Mouse (Mus musculus) intestine, embryonic 14.5 days (tissue): Measurements from ENCODE around the gene Celf6. TPM values are rescaled to one million over a fixed set of nuclear protein-coding genes. Genes with fewer than 3 reads are reported as not detected.

Source experiments
- ATAC-seq: fragments of 200-750 bp; cut with Nextera tagmentation; replicated peaks from 2 replicates; pipeline ENCODE4 v1.8.0; 2017; ENCODE audit warnings: low read depth, moderate number of reproducible peaks, moderate TSS enrichment, moderate library complexity; ENCODE audit not compliant: low FRiP score, low TSS enrichment
- DNase-seq: peaks from one replicate; pipeline ENCODE4 v3.0.0-alpha.2; 2018; ENCODE audit warnings: low spot score
- H3K27ac ChIP-seq: fragments of 300-500 bp; sonication (generic); 2 replicates; pipeline ENCODE4 v1.5.1; 2014; ENCODE audit warnings: low read depth, mild to moderate bottlenecking, control low read depth
- H3K27me3 ChIP-seq: fragments of 300-500 bp; sonication (generic); replicated peaks from 2 replicates; pipeline ENCODE4 v1.6.1; 2014; ENCODE audit warnings: low read length, control low read depth; ENCODE audit not compliant: control insufficient read depth, insufficient read depth
- H3K36me3 ChIP-seq: fragments of 300-500 bp; sonication (generic); 2 replicates; pipeline ENCODE4 v1.6.1; 2014; ENCODE audit warnings: low read length, control low read depth; ENCODE audit not compliant: control insufficient read depth, insufficient read depth
- H3K4me1 ChIP-seq: fragments of 300-500 bp; sonication (generic); replicated peaks from 2 replicates; pipeline ENCODE4 v1.6.1; 2014; ENCODE audit warnings: low read length, control low read depth, mixed read lengths; ENCODE audit not compliant: control insufficient read depth, insufficient read depth
- H3K4me2 ChIP-seq: fragments of 300-500 bp; sonication (generic); 2 replicates; pipeline ENCODE4 v1.6.1; 2014; ENCODE audit warnings: low read length
- H3K4me3 ChIP-seq: fragments of 300-500 bp; sonication (generic); 2 replicates; pipeline ENCODE4 v1.5.1; 2014; ENCODE audit warnings: low read depth, low read length, control low read depth, mixed read lengths
- H3K9ac ChIP-seq: fragments of 300-500 bp; sonication (generic); 2 replicates; pipeline ENCODE4 v1.6.1; 2014; ENCODE audit warnings: mild to moderate bottlenecking, low read length
- H3K9me3 ChIP-seq: fragments of 300-500 bp; sonication (generic); 2 replicates; pipeline ENCODE4 v1.6.1; 2016; ENCODE audit warnings: low read length, control low read depth; ENCODE audit not compliant: control insufficient read depth
- WGBS: fragments of 180-500 bp; shearing (Covaris S2); extraction: QIAGEN DNeasy Blood & Tissue Kit; methylation state at CpG from one replicate; pipeline ENCODE4 v1.1.7; 2014; 5-methylcytosine and 5-hydroxymethylcytosine counted together
- polyA plus RNA-seq: library from polyadenylated mRNA; unstranded; fragments of >200 nt; fragmentation: Nextera tagmentation; extraction: Ambion mirVana; gene quantifications from 2 replicates; pipeline ENCODE4 v1.2.1, GENCODE M21; 2014

Celf6 gene
- polyA plus RNA-seq, 1 experiment from 2014 or later: 3.3 TPM

DNA sequence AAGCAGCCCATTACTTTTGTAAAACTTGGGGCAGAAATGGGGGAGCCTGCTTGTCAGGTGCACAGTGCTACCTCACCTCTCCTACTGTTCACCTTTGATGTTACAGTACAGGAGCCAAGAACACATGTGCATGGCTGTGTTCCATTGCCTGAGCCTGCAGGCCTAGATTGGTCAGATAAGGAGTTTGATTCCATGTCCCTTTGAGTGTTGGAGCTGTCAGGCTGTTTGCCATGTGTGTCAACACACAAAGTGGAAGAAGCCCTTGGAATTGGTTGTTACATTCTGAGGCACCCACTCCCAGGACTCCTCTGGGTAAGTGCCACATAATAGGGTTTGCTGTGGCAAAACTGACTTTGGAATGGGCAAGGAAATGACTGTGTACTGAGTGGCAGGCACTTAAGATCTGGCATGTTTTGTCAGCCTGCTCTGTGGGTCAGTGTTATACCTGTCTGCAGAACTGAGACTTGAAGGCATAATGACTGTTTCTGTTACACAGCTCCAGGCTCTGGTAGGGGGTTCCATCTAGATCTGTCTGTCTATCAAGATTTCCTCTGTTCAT lies 34.9 kb upstream of the Celf6 start:
- no peak for DNase-seq
- no peak overlapping the region for H3K4me3 ChIP-seq
- no peak overlapping the region for H3K4me2 ChIP-seq
- peaks cover 12% of the 10 kb centered on the region for H3K4me1 ChIP-seq
- H3K9ac ChIP-seq: no peak overlapping the region
- H3K27ac ChIP-seq: no peak overlapping the region
- no peaks in the 10 kb centered on the region for H3K36me3 ChIP-seq
- H3K9me3 ChIP-seq: no peaks in the 10 kb centered on the region
- ATAC-seq: no peak
- no peaks in the 10 kb centered on the region for H3K27me3 ChIP-seq

- DNase-seq: no peak
- H3K4me1 ChIP-seq: peaks cover 8% of the 10 kb centered on the region
- no peak overlapping the region for H3K4me2 ChIP-seq
- no peaks in the 10 kb centered on the region for H3K27me3 ChIP-seq
- H3K9me3 ChIP-seq: no peaks in the 10 kb centered on the region
- no peak overlapping the region for H3K9ac ChIP-seq
- WGBS: 81% methylated on average over 5 of the region's 5 CpGs
- H3K27ac ChIP-seq: no peak overlapping the region
- no peaks in the 10 kb centered on the region for H3K36me3 ChIP-seq
- no peak for ATAC-seq
- no peak overlapping the region for H3K4me3 ChIP-seq
These were observed 33.0 kb upstream of the Celf6 start for GRCm38 (mm10) chr9:59544739-59545138.

- Histone ChIP-seq H3K4me3 (no peak overlapping the region), H3K9ac (no peak overlapping the region), H3K4me2 (no peak overlapping the region), H3K36me3 (0 out of 2 replicates have a peak, but pooled peaks cover 4% of the 10 kb centered on the region), H3K27ac (no peak overlapping the region), H3K4me1 (no peaks in the 10 kb centered on the region), H3K9me3 (no peaks in the 10 kb centered on the region), H3K27me3 (no peaks in the 10 kb centered on the region)
- ATAC-seq (no peak), DNase-seq (no peak)
- WGBS: 80% methylated on average over 1 of the region's 1 CpGs
These were observed 29.8 kb upstream of the Celf6 start for GRCm38 (mm10) chr9:59547869-59548268.

DNA sequence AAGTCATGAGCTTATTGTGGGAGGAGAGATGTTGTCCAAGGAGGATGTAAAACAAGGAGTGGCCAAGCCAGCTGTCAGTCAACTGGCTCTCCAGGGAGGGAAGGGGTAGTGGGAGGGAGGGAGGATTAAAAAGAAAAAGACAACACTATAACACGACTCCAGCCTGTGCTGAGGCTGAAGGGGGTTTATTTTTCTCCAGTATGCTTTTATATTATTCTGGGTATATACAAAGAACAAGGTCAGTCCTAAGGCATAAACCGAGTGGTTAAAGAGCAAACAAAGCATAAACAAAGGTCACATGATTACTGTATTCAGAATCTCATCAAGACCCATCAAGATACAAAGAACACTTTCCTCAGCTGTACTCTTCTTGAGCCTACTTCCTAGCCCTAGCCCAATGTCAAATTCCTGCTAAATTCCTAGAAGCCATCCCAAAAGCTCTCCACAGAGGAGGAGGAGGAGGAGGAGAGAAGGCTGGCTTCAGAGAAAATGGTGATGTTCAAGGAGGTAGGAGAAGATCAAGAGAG lies 28.7 kb upstream of the Celf6 start:
- 71% methylated on average over 2 of the region's 2 CpGs for WGBS

DNA sequence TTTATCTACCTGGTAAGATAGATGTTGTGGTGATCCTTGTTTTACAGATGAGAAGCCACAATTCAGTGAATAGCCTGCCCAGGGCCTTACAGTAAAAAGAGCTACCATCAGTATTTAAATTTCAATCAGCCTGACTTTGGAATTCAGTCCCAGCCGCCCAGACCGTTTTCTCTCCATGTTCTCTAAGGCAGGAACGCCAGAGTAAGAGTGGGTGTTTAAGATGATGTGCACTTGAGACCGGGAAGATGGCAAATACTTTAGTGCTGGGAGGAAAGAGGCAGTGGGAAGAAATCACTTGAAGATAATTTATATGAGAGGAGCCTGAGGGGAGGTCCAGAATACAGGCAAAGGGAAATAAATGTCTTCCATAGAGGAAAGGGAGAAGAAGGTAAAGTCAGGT lies 27.6 kb upstream of the Celf6 start:
- WGBS: 82% methylated on average over 4 of the region's 4 CpGs
- Histone ChIP-seq H3K27ac (no peak overlapping the region), H3K27me3 (no peaks in the 10 kb centered on the region), H3K9me3 (no peaks in the 10 kb centered on the region), H3K4me2 (no peak overlapping the region), H3K36me3 (peaks cover 9% of the 10 kb centered on the region), H3K9ac (no peak overlapping the region), H3K4me1 (no peaks in the 10 kb centered on the region), H3K4me3 (no peak overlapping the region)
- no peak for ATAC-seq
- DNase-seq: no peak

More for the DNA sequence above, 28.7 kb upstream of the Celf6 start:
- Histone ChIP-seq H3K4me3 (no peak overlapping the region), H3K4me1 (no peaks in the 10 kb centered on the region), H3K27ac (no peak overlapping the region), H3K36me3 (0 out of 2 replicates have a peak, but pooled peaks cover 4% of the 10 kb centered on the region), H3K4me2 (no peak overlapping the region), H3K9me3 (no peaks in the 10 kb centered on the region), H3K27me3 (no peaks in the 10 kb centered on the region), H3K9ac (no peak overlapping the region)
- ATAC-seq (no peak), DNase-seq (no peak)

- no peak for DNase-seq
- H3K36me3 ChIP-seq: peaks cover 15% of the 10 kb centered on the region
- no peak for ATAC-seq
- no peak overlapping the region for H3K4me2 ChIP-seq
- no peak overlapping the region for H3K4me3 ChIP-seq
- no peak overlapping the region for H3K27ac ChIP-seq
- H3K4me1 ChIP-seq: no peaks in the 10 kb centered on the region
- no peaks in the 10 kb centered on the region for H3K9me3 ChIP-seq
- no peaks in the 10 kb centered on the region for H3K27me3 ChIP-seq
- WGBS: 77% methylated on average over 5 of the region's 5 CpGs
- H3K9ac ChIP-seq: no peak overlapping the region
These were observed 26.7 kb upstream of the Celf6 start for GRCm38 (mm10) chr9:59551017-59551416.

GRCm38 (mm10) chr9:59551620-59552031 lies 26.1 kb upstream of the Celf6 start:
- Histone ChIP-seq H3K4me2 (no peak overlapping the region), H3K4me3 (no peak overlapping the region), H3K9ac (no peak overlapping the region), H3K27ac (no peak overlapping the region), H3K9me3 (no peaks in the 10 kb centered on the region), H3K36me3 (peaks cover 18% of the 10 kb centered on the region), H3K27me3 (no peaks in the 10 kb centered on the region), H3K4me1 (no peaks in the 10 kb centered on the region)
- no peak for ATAC-seq
- no peak for DNase-seq
- 69% methylated on average over 3 of the region's 3 CpGs for WGBS

DNA sequence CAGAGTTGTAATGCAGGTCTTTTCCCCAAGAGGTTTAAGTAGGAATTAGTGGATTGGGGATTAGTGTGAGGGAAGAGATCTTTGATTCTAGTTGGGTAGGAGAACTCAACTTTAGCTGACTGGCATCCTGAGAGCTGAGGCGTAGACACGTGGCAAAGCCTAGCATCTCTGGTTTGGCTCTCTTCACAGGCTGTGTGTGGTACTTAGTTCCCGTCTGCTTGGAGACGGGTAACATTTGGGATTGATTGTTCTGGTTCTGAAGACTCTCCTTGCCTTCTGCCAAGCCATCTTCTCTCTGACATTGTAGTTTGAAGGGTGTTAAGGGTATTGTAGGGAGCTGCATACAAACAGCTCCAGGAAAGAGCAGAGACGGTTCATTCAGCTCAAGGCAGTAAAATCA lies 25.1 kb upstream of the Celf6 start:
- DNase-seq: no peak
- Histone ChIP-seq H3K4me1 (no peaks in the 10 kb centered on the region), H3K27me3 (no peaks in the 10 kb centered on the region), H3K36me3 (peaks cover 20% of the 10 kb centered on the region), H3K4me3 (no peak overlapping the region), H3K27ac (no peak overlapping the region), H3K4me2 (no peak overlapping the region), H3K9me3 (no peaks in the 10 kb centered on the region), H3K9ac (no peak overlapping the region)
- ATAC-seq: no peak
- WGBS: 87% methylated on average over 5 of the region's 5 CpGs

DNA sequence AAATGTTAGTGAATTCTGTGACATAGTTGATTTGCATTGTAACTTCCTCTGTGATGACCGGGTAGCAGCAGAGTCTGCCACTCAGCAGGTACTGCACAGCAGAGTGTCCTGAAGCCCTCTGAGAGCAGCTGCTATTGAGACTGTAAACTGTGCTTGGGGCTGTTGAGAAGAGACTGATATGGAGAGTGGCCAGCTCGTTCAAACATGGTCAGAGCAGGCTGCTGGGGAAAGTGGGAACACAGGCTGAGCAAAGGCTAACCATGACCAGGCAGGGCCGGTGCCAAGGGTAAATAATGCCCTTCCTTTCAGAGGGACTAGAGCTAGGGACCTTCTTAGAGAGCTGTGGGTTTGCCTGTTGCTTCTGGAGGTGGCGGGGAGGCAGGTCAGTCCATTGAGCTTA lies 24.0 kb upstream of the Celf6 start:
- WGBS: 85% methylated on average over 4 of the region's 4 CpGs
- H3K4me2 ChIP-seq: no peak overlapping the region
- H3K4me3 ChIP-seq: no peak overlapping the region
- peaks cover 26% of the 10 kb centered on the region for H3K36me3 ChIP-seq
- H3K9ac ChIP-seq: no peak overlapping the region
- no peak for ATAC-seq
- no peak overlapping the region for H3K27ac ChIP-seq
- H3K9me3 ChIP-seq: no peaks in the 10 kb centered on the region
- H3K27me3 ChIP-seq: no peaks in the 10 kb centered on the region
- H3K4me1 ChIP-seq: no peaks in the 10 kb centered on the region
- DNase-seq: no peak
